Mouse (Mus musculus): ENCODE data around the gene Ube2d1. TPM values are rescaled to one million over a fixed set of nuclear protein-coding genes. Genes with fewer than 3 reads are reported as not detected.
A peak's percentile ranks its signal among the peaks of the same experiment; 100 is the strongest.

Ube2d1 gene
- total RNA-seq (2017): 9.8 and 15.0 TPM in 2 replicates

DNA sequence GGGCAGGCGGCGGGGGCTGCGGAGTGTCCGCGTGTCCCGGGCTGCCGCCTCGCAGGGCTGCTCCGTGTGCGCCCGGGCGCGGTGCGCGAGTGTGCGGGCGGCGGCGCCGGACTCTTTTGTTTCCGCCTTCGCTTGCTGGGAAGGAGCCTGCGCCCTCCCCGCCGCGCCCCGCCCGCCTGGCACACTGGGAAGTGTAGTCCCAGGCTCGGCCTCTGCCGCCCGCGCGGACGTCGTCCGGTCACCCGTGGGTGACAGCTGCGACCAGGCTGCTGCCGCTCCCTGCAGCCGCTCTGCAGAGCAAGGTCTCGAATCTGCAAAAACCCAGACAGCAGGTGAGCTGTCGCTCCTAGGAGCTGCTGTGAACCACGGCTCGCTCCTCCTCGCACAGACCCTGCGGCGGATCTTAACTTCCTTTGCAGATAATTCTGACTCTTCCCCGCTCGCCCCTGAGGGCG, at the start of gene Ube2d1:
Ube2d1 (minus strand) TSS at position 137 of the 455 bp plus-strand sequence.
- ATAC-seq (replicated peaks; ENCODE audit: low read depth, poor library complexity, severe bottlenecking): peak; percentile 90

DNA sequence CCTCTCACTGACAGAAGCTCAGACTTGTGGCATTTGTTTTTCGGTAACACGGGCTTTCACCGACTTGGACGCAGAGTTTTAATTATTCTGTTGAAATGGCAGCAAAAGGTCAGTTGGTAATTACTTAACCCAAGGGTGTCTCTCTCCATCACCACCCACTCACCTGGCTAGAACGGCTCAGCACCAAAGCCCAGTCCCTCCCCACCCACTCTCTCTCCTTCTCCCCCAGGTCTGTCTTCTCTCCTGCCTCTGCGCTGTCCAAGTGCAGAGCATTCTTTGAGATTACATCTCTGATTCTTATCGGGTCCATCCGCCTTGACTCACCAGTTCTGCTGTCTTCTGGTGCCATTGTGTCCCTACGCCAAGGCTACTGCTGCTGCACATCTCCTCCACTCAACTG, 47.8 kb upstream of the Ube2d1 start:
- ATAC-seq (replicated peaks; ENCODE audit: low read depth, poor library complexity, severe bottlenecking): no peak

DNA sequence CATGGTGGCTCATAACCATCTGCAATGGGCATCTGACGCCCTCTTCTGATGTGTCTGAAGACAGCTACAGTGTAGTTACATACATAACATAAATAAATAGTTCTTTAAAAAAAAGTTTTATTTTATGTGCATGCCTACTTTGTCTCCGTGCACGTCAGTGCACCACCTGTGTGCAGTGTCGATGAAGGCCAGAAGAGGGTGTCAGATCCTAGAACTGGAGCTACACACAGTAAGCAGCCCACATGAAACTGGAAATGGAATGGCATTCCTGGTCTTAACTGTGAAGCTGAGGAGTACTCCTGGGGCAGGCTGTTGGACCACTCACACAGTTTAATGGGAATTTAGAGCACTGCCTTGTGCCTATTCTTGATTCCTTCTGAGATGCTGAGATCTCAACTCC, 47.3 kb upstream of the Ube2d1 start:
- ATAC-seq (replicated peaks; ENCODE audit: low read depth, poor library complexity, severe bottlenecking): 0 out of 2 replicates have a peak, but pooled peaks have one; percentile 36

DNA sequence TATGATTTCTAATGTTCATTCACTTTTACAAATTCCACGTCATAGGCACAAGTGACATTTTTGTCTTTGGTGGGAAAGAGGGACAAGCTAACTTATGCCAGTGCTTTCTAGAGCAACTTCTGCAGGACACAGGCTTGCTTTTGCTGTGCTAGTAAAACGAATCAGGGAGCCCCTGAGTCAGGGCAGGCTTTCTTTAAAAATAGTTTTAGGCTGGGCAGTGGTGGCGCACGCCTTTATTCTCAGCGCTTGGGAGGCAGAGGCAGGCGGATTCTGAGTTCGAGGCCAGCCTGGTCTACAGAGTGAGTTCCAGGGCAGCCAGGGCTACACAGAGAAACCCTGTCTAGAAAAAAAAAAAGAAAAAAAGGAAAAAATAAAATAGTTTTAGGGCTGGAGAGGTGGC, 46.8 kb upstream of the Ube2d1 start:
- no peak for ATAC-seq (replicated peaks; ENCODE audit: low read depth, poor library complexity, severe bottlenecking)

DNA sequence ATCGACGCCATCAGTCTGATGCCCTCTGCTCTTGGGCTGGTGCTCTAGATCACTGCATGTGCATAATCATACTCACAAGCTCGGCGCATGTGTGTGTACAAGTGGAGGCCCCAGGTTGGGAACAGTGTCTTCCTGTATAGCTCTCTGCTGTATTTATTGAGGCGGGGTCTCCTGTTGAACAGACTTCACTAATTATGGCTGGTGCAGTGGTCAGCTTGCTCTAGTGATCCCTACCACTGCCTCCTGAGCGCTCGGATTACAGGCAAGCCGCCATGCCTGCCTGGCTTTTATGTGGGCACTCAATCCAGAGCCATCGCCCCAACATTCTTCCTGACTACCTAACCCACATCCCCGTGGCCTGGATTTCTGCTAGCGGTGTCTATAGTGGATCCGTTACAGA, 45.0 kb upstream of the Ube2d1 start:
- no peak for ATAC-seq (replicated peaks; ENCODE audit: low read depth, poor library complexity, severe bottlenecking)

DNA sequence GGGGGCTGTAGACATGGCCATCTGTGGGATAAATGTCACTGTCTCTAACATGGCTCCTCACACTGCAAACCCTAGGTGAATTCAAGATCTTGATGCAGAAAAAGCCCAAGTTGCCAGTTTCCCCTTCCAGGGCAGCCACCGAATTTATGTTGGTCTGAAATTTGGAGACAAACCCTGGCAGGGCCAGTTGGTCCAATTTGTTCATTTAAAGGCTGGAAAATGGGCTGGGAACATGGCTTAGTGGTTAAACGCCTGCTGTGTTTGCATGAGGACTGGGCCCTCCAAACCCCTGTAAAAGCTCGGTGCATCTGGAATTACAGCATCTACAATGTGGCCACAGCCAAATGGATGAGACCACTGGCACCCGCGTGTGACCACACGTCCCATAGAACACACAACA, 44.2 kb upstream of the Ube2d1 start:
- ATAC-seq (replicated peaks; ENCODE audit: low read depth, poor library complexity, severe bottlenecking): no peak

DNA sequence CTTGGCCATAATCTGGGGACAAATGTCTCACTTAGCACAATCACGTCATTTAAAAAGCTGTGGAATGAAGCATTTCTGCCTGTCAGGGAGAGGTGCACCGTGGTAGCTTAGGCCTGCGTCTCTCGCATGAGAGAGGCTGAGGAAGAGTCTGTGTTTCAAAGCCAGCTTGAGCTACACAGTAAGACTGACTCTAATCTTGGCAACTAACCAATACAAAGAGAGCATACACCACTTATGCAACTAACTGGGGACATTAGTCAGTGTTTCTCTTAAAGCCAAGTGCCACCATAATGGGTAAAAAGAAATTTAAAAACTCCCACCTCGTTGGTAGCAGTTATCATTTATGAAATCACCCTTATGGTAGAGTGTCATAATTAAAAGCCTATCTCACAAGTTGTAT, 43.8 kb upstream of the Ube2d1 start:
- no peak for ATAC-seq (replicated peaks; ENCODE audit: low read depth, poor library complexity, severe bottlenecking)

DNA sequence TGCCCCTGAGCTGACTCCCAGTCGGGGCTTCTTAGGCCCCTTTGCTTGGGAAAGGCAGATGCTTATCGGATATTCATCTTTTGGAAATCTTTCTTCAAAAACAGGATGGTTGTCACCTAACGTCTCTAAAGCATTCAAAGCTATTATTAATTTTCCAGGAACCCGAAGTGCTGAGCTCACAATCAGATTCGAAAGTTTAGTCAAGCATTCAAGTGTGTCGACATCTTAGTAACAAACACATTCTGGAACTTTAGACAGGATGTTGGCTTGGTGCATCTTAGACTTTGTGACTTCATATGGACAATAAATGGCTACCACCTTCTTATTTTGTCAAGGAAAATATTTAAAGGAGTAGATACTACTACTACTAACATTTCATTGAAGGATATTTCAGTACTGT, 43.3 kb upstream of the Ube2d1 start:
- no peak for ATAC-seq (replicated peaks; ENCODE audit: low read depth, poor library complexity, severe bottlenecking)

DNA sequence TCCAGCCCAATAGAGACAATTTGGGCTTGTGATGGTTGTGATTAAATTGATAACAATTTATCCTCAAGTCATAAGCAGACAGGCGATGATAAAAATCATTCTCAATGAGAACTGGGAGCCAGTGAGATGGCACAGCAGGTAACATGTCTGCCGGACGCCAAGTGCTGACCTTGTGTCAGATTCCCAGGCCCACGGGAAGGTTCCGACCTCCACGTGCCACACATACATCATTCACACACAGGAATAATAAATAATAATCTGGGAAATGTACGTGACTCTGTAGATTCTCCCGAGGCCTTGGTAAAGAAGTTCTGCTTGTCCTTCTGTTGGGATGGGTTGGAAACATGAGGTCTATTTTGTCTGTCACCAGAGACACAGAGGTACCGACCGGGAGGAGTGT, 42.3 kb upstream of the Ube2d1 start:
- no peak for ATAC-seq (replicated peaks; ENCODE audit: low read depth, poor library complexity, severe bottlenecking)

DNA sequence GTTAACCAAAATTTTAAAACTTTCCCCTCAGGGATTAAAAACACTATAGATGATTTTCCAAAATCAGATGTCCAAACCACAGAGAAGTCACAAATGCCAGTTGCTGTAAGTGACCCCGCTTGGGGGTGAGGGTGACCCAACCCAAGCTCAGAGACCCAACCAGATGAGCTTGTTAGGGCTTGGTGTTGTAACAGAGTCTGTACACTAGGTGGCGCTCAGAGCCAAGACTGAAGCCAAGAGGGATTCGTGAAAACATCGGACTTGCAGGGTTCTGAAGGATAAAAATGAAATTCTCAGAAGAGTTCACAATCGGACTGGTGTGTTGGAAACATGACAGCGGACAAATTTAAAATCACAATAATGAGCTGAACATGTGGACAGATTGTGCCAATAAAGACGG, 41.7 kb upstream of the Ube2d1 start:
- ATAC-seq (replicated peaks; ENCODE audit: low read depth, poor library complexity, severe bottlenecking): peak; percentile 97

DNA sequence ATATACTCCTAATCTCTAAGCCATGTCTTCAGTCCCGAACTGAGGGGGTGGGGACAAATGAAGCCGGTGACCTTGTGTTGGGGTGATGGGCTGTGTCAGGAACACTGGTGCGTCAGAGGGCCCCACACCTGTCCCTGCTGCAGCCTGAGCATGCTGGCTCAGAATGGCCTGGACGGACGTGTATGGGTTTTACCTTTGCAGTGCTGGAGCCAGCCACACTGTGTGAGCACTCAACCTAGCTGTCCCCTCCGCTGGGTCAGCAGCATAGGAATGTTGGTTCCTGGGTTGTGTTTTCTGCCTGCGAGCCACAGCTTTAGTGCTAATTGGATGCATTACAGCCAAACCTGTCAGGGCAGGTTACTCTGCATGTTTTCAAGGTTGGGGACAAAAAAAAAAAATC, 41.1 kb upstream of the Ube2d1 start:
- no peak for ATAC-seq (replicated peaks; ENCODE audit: low read depth, poor library complexity, severe bottlenecking)

DNA sequence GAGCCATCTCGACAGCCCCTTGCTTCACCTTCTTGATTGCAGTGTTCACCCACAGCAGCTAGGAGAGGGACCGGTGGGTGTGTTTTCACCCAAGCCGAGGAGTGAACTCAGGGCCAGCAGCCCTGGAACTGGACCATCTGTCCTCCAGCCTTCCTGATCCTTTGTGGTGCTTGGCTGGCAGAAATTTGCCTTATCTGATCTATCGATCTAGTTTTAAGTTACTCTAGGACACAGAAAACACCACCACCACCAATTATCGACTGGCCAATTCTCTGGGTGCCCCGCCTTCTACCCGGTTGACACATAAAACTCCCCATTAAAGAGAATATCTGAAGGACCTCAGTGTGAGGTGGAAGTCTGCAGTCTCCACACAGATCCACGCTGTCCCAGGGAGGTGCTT, 38.6 kb upstream of the Ube2d1 start:
- no peak for ATAC-seq (replicated peaks; ENCODE audit: low read depth, poor library complexity, severe bottlenecking)

DNA sequence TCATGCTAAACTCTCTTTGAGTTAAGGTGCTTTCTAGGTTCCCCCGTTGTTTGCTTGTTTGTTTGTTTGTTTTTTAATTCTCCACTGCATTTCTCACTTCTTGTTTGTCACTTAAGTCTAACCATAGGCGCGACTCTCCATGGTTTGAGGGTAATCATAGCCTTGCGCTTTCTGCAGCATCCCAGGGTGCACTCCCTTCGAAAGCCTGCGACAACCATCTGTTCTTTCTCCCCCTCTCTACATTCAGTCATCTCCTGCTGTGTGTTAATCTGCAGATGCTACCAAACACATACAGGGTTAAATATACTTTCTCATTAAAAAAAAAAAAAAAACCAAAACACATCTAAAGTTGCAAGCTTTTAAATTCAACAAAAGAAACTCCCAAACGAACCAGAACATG, 31.4 kb upstream of the Ube2d1 start:
- no peak for ATAC-seq (replicated peaks; ENCODE audit: low read depth, poor library complexity, severe bottlenecking)

DNA sequence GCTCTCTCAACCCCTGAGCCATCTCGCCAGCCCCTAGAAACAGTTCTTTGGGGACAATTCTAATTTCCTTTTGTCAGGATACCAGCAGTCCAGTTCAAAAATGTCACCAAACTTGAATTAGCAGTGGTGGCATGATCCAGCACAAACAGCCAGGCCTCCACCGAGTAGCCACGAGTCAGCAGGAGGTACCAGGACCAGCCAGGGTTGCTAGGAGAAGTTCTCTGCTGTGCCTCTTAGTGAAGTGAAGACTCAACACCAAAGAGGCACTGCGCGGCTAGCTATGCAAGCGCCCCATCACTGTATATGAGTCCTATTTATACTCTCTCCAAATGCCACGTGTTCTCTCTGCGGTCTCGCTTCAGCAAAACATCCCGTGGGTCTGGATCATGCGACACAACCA, 31.0 kb upstream of the Ube2d1 start:
- ATAC-seq (replicated peaks; ENCODE audit: low read depth, poor library complexity, severe bottlenecking): no peak

DNA sequence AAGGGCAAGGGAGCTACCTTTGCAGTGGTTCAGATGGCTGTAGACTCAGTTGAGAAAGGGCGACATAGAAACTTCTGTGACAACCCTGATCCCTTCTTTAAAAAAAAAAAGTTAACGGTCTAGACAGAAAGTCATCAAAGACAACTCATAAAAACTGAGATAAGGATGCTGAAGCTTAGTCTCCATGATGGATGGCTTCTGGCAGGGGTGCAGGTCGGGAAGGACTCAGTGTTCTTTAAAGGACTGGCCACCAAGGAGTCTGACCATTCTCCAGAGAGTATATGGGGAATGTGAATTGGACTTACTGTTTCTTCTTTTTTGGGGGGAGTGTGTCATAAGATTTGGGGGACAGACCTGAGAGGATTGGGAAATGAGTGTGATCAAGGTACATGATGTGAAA, 29.5 kb upstream of the Ube2d1 start:
- no peak for ATAC-seq (replicated peaks; ENCODE audit: low read depth, poor library complexity, severe bottlenecking)

DNA sequence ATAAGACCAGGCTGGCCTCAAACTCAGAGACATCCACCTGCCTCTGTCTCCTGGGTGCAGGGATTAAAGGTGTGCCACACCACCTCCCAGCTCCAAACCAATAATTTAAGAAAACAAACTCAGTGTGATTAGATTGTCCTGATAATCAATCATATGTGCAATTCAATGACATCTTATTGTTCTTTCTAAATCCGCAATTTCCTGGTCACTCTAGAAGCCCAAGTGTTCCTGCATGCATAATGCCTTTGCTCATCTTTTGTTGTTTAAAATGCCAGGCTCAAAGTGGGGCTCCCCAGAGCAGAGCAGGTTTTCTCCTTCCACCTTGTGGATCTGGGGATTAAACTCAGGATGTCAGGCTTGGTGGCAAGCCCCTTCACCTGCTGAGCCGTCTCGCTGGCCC, 25.2 kb upstream of the Ube2d1 start:
- ATAC-seq (replicated peaks; ENCODE audit: low read depth, poor library complexity, severe bottlenecking): no peak

DNA sequence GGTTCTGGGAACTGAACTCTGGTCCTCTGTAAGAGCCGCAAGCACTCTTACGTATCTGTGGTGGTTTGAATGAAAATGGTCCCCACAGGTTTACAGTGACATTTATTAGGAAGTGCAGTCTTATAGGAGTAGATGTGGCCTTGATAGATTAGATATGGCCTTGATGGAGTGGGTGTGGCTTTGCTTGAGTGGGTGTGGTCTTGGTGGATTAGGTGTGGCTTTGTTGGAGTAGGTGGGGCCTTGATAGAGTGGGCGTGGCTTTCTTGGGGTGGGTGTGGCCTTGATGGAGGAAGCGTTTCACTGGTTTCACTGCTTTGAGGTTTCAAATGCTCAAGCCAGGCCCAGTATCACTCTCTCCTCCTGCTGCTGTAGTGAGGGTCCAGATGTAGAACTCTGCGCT, 23.1 kb upstream of the Ube2d1 start:
- no peak for ATAC-seq (replicated peaks; ENCODE audit: low read depth, poor library complexity, severe bottlenecking)

DNA sequence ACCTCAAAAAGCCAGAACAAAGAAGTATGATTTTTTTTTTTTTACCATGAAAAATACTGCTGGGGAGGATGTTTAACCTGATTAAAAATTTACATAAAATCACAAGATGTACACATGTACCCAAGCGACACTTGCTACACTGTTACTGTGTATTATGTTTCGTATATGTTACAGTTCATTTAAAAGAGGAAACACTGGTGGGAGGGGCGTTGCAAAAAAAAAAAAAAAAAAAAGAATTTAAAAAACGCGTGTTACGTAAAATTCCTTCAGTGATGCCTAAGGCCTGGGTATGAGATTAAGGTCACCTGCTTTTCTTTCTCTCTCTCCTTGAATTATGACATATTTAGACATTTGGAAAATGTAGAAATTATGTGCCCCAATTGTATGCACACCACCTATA, 21.7 kb upstream of the Ube2d1 start:
- ATAC-seq (replicated peaks; ENCODE audit: low read depth, poor library complexity, severe bottlenecking): peak; percentile 43

DNA sequence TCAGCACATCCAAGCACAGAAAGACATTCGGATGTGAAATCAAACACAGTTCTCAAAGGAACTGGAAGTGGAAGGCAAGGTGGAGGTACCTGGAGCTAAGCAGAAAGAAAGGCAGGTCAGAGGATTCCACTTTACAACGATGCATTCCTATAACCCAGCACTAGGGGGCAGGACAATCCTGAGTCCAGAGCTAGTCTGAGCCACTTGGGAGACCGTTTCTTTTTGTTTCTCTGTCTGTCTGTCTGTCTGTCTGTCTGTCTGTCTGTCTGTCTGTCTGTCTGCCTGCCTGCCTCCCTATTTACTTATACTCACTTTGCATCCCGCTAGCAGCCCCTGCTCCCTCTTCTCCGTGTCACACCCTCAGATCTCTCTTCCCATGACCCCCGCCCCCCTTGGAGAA, 21.1 kb upstream of the Ube2d1 start:
- peak; percentile 88 for ATAC-seq (replicated peaks; ENCODE audit: low read depth, poor library complexity, severe bottlenecking)

DNA sequence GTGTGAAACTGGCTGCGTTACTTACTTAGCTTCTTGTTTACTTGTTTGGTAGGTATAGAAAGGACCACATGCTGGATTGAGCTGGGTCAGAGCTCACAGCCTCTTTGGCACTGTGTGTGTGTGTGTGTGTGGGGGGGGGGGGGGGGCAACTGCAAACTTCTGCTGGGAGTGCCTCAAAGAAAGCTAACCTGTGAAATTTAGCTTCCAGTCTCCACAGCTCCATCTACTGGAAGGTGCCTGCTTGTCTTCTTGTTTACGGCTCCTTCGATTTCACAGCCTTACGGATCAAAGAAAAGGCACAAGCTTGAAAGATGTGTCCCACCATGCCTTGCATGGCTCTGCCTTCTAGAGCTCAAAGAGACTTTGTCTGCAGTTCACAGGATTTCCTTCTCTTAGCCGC, 17.4 kb upstream of the Ube2d1 start:
- peak; percentile 35 for ATAC-seq (replicated peaks; ENCODE audit: low read depth, poor library complexity, severe bottlenecking)

DNA sequence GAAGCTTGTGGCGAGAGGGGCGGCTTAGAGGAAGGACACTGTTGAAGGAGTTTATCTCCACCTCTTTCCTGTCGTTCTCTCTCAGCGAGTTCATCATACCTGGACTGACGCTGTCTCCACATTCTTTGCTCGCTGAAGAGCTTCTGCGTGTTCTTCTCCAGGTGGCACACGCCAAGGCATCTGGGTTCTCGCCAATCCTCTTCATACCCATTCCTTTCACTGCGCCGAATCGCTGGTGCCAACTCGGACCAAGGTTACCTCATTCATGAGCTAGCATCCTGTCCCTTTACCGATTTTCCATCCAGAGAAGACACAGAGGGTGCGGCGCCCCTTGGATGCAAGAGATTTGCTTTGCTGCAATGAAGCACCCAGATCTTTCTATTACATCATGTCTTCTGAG, 15.1 kb upstream of the Ube2d1 start:
- 0 out of 2 replicates have a peak, but pooled peaks have one; percentile 32 for ATAC-seq (replicated peaks; ENCODE audit: low read depth, poor library complexity, severe bottlenecking)

DNA sequence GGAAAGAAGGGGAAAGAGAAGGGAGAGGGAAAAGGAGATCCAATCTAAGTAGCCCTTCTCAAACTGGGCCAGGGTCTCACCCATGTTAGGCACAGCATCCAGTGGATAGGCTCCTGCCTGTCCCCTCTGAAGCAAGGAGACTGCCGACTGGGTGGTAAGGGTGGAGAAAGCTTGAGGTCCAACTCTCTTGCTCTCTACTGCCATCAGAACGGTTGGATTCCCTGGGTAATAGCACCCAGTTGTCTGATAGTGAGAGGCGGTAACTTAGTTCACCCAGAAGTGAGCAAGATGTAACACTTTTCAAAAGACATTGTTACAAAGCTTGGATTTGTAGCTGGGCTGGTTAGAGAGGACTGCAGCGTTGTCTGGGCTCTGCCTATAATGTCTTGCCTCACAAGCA, 8.2 kb upstream of the Ube2d1 start:
- peak; percentile 30; the same call in 1 of the 2 replicates for ATAC-seq (replicated peaks; ENCODE audit: low read depth, poor library complexity, severe bottlenecking)

DNA sequence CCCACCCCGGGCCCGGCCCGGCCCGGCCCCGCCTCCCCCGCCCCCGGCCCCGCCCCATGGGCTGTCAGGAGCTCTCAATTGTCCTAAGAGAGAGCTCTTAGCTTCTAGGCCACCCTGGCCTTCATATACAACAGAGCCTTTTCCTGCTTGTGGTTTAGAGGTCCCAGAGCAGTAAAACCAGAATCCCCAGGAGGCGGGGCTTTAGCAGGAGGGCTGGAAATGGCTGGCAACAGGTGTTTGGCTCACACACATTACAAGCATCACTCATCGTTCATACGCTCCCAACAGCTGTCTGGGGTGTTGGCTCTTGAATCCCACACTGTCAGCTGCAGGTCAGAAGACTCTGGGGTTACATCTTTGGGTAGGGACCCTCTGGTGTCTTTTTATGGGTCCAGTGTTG, 7.2 kb upstream of the Ube2d1 start:
- ATAC-seq (replicated peaks; ENCODE audit: low read depth, poor library complexity, severe bottlenecking): peak; percentile 70

Measured in common myeloid progenitor, adult 5-6 weeks (primary cell).